Mouse (Mus musculus): ENCODE measurements around the gene Gm2431. TPM values are rescaled to one million over a fixed set of nuclear protein-coding genes. Genes with fewer than 3 reads are reported as not detected.
"Not testable (repeated sequence)": the region's sequence is repeated elsewhere in the genome, so short reads cannot be mapped to it uniquely, and the experiment has no call there.

Gene Gm2431
- not detected in 2 replicates for total RNA-seq (2017)

DNA sequence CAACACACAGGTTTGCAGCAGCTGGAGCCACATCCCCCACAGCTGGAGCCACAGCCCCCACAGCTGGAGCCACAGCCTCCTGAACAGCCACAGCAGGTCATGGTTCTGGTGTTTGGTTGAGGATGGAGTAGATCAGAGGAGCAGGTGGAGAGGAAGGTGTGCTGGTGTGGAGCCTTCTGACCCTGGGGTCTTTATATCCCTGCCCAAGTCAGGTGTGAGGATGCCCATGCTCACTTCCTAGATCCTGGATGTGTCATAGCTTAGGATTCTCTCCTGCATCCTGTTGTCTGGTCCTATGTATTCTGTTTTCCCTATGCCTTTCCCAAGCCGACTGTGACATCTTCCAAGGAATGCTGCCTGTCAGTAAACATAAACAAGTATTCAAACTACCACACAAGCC is at the start of gene Gm2431:
Gene Gm2431 (minus strand): TSS at position 101 of the 400 bp plus-strand sequence.
- ATAC-seq (replicated peaks in 1 of 2; ENCODE audit: insufficient read depth in 1 of 2, low FRiP score in 2 of 2, low TSS enrichment in 1 of 2, low read depth in 1 of 2, poor library complexity in 2 of 2, severe bottlenecking in 2 of 2) = not testable (repeated sequence)

GRCm38 (mm10) chr7:142303929-142304328 is 45.8 kb upstream of the Gm2431 start:
- ATAC-seq (replicated peaks in 1 of 2; ENCODE audit: insufficient read depth in 1 of 2, low FRiP score in 2 of 2, low TSS enrichment in 1 of 2, low read depth in 1 of 2, poor library complexity in 2 of 2, severe bottlenecking in 2 of 2) = not testable (repeated sequence)

- no peak for ATAC-seq (replicated peaks in 1 of 2; ENCODE audit: insufficient read depth in 1 of 2, low FRiP score in 2 of 2, low TSS enrichment in 1 of 2, low read depth in 1 of 2, poor library complexity in 2 of 2, severe bottlenecking in 2 of 2)
These were observed 45.1 kb upstream of the Gm2431 start, which contains the start of gene Krtap5-4 for GRCm38 (mm10) chr7:142303249-142303648. Krtap5-4 (plus strand) TSS chr7:142303549.

- ATAC-seq (replicated peaks in 1 of 2; ENCODE audit: insufficient read depth in 1 of 2, low FRiP score in 2 of 2, low TSS enrichment in 1 of 2, low read depth in 1 of 2, poor library complexity in 2 of 2, severe bottlenecking in 2 of 2) = not testable (repeated sequence)
These were observed 38.9 kb upstream of the Gm2431 start, which contains the start of gene Krtap5-1 for GRCm38 (mm10) chr7:142297018-142297417. Krtap5-1 (minus strand) TSS chr7:142297118.

DNA sequence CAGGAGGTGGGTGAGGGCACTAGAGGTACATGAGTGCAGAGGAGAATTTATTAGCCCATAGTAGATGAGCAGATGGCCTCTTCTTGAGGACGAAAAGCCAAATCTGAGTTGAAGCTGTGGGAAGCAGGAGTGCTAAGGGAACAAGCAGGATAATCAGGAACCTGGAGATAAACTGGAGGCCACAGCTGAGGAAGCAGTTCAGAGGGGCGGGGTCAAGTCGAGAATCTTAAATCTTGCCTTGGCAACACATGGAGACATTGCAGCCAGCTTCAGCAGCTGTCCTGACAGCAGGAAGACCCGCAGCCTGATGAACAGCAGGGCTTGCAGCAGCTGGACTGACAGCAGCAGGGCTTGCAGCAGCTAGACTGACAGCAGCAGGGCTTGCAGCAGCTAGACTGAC is 38.0 kb upstream of the Gm2431 start:
- ATAC-seq (replicated peaks in 1 of 2; ENCODE audit: insufficient read depth in 1 of 2, low FRiP score in 2 of 2, low TSS enrichment in 1 of 2, low read depth in 1 of 2, poor library complexity in 2 of 2, severe bottlenecking in 2 of 2) = not testable (repeated sequence)

DNA sequence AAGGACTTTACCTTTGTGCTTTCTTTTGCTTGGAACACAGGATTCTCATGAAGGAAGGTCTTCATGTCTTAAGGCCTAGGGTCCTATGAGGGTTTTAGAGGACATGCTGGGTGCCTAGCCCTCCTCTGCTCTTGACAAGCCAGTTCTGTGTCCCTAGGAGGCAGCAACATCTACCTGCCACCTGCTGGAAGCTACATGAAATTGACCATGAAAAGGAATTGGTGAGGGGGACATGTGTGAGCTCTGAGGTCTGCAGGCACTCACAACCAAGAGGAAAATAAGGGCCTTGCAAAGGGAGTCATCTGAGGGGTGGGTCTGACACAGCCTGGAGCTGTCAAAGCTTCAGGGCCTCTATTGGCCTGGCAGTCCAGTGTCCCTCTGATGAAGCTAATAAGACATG is 37.3 kb upstream of the Gm2431 start:
- no peak for ATAC-seq (replicated peaks in 1 of 2; ENCODE audit: insufficient read depth in 1 of 2, low FRiP score in 2 of 2, low TSS enrichment in 1 of 2, low read depth in 1 of 2, poor library complexity in 2 of 2, severe bottlenecking in 2 of 2)

DNA sequence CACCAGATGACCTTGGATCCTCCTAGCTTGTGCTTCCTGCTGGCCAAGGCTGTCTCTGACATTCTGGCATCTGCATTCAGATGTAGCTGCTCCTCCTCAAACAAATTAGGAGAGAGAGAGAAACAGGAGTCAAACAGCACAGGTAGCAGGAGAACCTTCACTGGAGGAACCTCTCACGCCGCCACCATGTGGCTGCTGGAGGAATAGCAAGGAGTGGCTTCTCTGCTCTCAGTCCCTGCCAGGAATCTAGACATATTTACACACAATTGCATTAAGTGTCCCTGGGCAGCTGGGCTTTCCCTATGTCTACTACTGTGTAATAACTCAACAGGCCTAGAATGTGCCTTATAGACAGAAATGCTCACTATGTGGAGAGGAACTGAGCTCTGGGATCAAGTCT is 35.7 kb upstream of the Gm2431 start:
- ATAC-seq (replicated peaks in 1 of 2; ENCODE audit: insufficient read depth in 1 of 2, low FRiP score in 2 of 2, low TSS enrichment in 1 of 2, low read depth in 1 of 2, poor library complexity in 2 of 2, severe bottlenecking in 2 of 2) = peak; percentile 76 to 81

- not testable (repeated sequence) for ATAC-seq (replicated peaks in 1 of 2; ENCODE audit: insufficient read depth in 1 of 2, low FRiP score in 2 of 2, low TSS enrichment in 1 of 2, low read depth in 1 of 2, poor library complexity in 2 of 2, severe bottlenecking in 2 of 2)
These were observed 27.9 kb upstream of the Gm2431 start for GRCm38 (mm10) chr7:142285910-142286612.

DNA sequence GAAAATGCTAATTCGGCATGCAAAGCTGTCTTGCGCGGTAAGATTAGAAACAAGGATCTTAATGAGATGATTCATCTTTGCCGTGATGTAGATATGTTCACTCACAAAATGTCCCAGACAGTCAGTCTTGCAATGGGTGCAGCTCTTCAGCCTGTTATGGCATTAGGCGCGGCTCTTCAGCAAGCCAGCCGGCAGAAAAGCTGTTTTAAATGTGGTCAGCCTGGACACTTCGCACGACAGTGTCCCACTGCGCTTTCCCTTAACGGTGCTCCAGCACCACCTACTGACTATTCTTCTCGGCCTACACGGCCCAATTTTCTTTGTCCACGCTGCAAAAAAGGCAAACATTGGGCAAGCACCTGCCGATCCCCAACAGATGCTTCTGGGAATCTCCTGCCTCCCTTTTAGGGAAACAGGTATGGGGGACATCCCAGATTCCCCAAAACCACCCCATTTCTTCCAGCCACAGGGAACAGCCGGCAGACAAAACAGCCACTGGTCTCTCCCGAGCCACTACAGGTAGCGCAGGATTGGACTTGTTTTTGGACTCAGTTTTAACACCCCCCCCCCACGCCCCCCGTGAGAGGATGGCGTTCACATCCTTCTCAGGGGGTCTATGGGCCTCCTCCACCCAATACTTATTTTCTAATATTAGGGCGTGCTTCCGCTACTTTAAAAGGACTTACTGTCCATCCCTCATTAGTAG is 27.1 kb upstream of the Gm2431 start:
- ATAC-seq (replicated peaks in 1 of 2; ENCODE audit: insufficient read depth in 1 of 2, low FRiP score in 2 of 2, low TSS enrichment in 1 of 2, low read depth in 1 of 2, poor library complexity in 2 of 2, severe bottlenecking in 2 of 2) = 0 out of 4 replicates have a peak, but pooled peaks of 1 of the 2 experiments have one; percentile 26

GRCm38 (mm10) chr7:142284615-142285080 is 26.5 kb upstream of the Gm2431 start:
- peak; percentile 60 to 66 for ATAC-seq (replicated peaks in 1 of 2; ENCODE audit: insufficient read depth in 1 of 2, low FRiP score in 2 of 2, low TSS enrichment in 1 of 2, low read depth in 1 of 2, poor library complexity in 2 of 2, severe bottlenecking in 2 of 2)

GRCm38 (mm10) chr7:142284023-142284591 is 26.0 kb upstream of the Gm2431 start:
- peak; percentile 81 to 85 for ATAC-seq (replicated peaks in 1 of 2; ENCODE audit: insufficient read depth in 1 of 2, low FRiP score in 2 of 2, low TSS enrichment in 1 of 2, low read depth in 1 of 2, poor library complexity in 2 of 2, severe bottlenecking in 2 of 2)

GRCm38 (mm10) chr7:142282847-142283246 is 24.7 kb upstream of the Gm2431 start:
- not testable (repeated sequence) for ATAC-seq (replicated peaks in 1 of 2; ENCODE audit: insufficient read depth in 1 of 2, low FRiP score in 2 of 2, low TSS enrichment in 1 of 2, low read depth in 1 of 2, poor library complexity in 2 of 2, severe bottlenecking in 2 of 2)

GRCm38 (mm10) chr7:142279291-142279690 is 21.1 kb upstream of the Gm2431 start:
- ATAC-seq (replicated peaks in 1 of 2; ENCODE audit: insufficient read depth in 1 of 2, low FRiP score in 2 of 2, low TSS enrichment in 1 of 2, low read depth in 1 of 2, poor library complexity in 2 of 2, severe bottlenecking in 2 of 2) = not testable (repeated sequence)

DNA sequence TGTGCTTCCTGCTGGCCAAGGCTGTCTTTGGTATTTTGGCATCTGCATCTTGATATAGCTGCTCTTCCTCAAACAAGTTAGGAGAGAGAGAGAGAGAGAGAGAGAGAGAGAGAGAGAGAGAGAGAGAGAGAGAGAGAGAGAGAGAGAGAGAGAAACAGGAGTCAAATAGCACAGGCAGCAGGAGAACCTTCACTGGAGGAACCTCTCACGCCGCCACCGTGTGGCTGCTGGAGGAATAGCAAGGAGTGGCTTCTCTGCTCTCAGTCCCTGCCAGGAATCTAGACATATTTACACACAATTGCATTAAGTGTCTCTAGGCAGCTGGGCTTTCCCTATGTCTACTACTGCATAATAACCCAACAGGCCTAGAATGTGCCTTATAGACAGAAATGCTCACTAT is 20.0 kb upstream of the Gm2431 start:
- ATAC-seq (replicated peaks in 1 of 2; ENCODE audit: insufficient read depth in 1 of 2, low FRiP score in 2 of 2, low TSS enrichment in 1 of 2, low read depth in 1 of 2, poor library complexity in 2 of 2, severe bottlenecking in 2 of 2) = peak; percentile 66 to 85

GRCm38 (mm10) chr7:142274263-142274662 is 16.1 kb upstream of the Gm2431 start, which contains the start of gene Gm4559:
Gm4559 (minus strand) TSS chr7:142274363.
- ATAC-seq (replicated peaks in 1 of 2; ENCODE audit: insufficient read depth in 1 of 2, low FRiP score in 2 of 2, low TSS enrichment in 1 of 2, low read depth in 1 of 2, poor library complexity in 2 of 2, severe bottlenecking in 2 of 2) = not testable (repeated sequence)

GRCm38 (mm10) chr7:142255517-142255916 is 2.6 kb downstream of the Gm2431 start:
- ATAC-seq (replicated peaks in 1 of 2; ENCODE audit: insufficient read depth in 1 of 2, low FRiP score in 2 of 2, low TSS enrichment in 1 of 2, low read depth in 1 of 2, poor library complexity in 2 of 2, severe bottlenecking in 2 of 2) = peak in 1 of 2 experiments; percentile 74; a peak in 3 of 4 replicates

DNA sequence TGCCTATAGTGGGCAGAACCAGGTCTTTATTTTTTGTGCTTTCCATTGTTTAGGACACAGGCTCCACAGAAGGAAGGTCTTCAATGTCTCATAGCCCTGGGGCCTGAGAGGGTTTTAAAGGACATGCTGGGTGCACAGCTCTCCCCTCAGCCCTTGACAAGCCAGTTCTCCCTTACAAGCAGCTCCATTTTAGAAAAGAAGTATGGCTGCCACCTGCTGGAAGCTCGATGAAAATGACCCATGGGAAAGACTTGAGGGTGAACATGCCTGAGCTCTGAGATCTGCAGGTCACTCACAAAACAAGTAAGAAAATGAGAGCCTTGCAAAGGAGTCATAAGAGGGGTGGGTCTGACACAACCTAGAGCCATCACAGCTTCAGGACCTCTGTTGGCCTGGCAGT is 8.3 kb downstream of the Gm2431 start:
- peak; percentile 43 to 51; a peak in 1 of 4 replicates for ATAC-seq (replicated peaks in 1 of 2; ENCODE audit: insufficient read depth in 1 of 2, low FRiP score in 2 of 2, low TSS enrichment in 1 of 2, low read depth in 1 of 2, poor library complexity in 2 of 2, severe bottlenecking in 2 of 2)

- no peak for ATAC-seq (replicated peaks in 1 of 2; ENCODE audit: insufficient read depth in 1 of 2, low FRiP score in 2 of 2, low TSS enrichment in 1 of 2, low read depth in 1 of 2, poor library complexity in 2 of 2, severe bottlenecking in 2 of 2)
These were observed 17.2 kb downstream of the Gm2431 start, which contains the start of gene Gm40460 for GRCm38 (mm10) chr7:142240978-142241377. Gm40460 (minus strand) TSS chr7:142241078.
